Mouse (Mus musculus) urinary bladder, adult 2 months (tissue): Measurements from ENCODE around the gene Pcbp1. TPM values are rescaled to one million over a fixed set of nuclear protein-coding genes. Genes with fewer than 3 reads are reported as not detected.
A peak's percentile ranks its signal among the peaks of the same experiment; 100 is the strongest.
"Not testable (repeated sequence)": the region's sequence is repeated elsewhere in the genome, so short reads cannot be mapped to it uniquely, and the experiment has no call there.

Experiments used
- DNase-seq: peaks from one replicate; pipeline ENCODE4 v3.0.0; 2022; ENCODE audit warnings: low spot score
- polyA plus RNA-seq: library from polyadenylated mRNA; depleted of rRNA; stranded (reverse); fragments of >200 nt; gene quantifications from 2 replicates; pipeline ENCODE4 v1.2.3, GENCODE M21; 2012; rRNA removed

Pcbp1 gene
- polyA plus RNA-seq, 1 experiment, result 153 TPM

- DNase-seq, result no peak
These were observed 31.4 kb downstream of the Pcbp1 start for GRCm38 (mm10) chr6:86494767-86495166.

- no peak for DNase-seq
These were observed 32.5 kb downstream of the Pcbp1 start for GRCm38 (mm10) chr6:86493469-86494263.

GRCm38 (mm10) chr6:86490413-86490812 lies 35.7 kb downstream of the Pcbp1 start:
- DNase-seq, result not testable (repeated sequence)

GRCm38 (mm10) chr6:86489945-86490344 lies 36.2 kb downstream of the Pcbp1 start:
- DNase-seq, result no peak

GRCm38 (mm10) chr6:86488149-86488485 lies 38.0 kb downstream of the Pcbp1 start:
- DNase-seq, result no peak

GRCm38 (mm10) chr6:86487358-86488148 lies 38.6 kb downstream of the Pcbp1 start:
- DNase-seq, result peak; percentile 59

- DNase-seq, result no peak
These were observed 40.0 kb downstream of the Pcbp1 start for GRCm38 (mm10) chr6:86485943-86486640.

GRCm38 (mm10) chr6:86481871-86482270 lies 44.2 kb downstream of the Pcbp1 start:
- no peak for DNase-seq

DNA sequence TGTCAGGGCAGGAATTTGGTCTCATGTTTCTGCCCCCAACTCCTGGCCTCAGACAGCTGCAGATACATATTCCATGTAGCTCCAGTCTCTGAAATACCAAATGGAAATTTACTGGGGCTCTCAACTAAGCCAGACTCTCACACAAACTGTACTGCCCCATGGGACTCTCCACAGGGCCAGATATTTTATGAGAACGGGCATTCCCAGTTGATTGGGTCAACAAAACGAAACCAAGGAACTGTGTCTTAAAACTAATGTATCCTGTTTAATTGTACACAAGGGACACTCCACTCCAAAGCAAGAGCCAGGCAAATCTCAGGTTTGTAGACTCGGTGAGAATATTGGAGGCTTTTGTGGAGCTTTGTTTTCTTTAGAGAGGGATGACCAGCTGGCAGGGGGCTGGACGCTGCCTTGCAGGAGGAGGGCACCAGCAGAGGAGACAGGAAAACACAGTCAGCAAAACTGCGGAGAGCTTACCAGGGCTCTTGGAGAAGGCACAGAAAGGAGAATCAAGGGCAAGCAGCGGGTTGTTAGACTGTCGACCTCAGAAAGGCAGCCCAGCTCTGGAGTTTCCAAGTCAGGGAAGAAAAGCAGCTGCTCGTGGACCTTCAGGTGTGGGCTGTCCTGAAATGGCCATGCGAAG lies 45.8 kb downstream of the Pcbp1 start:
- no peak for DNase-seq

GRCm38 (mm10) chr6:86479816-86480188 lies 46.3 kb downstream of the Pcbp1 start:
- no peak for DNase-seq

DNA sequence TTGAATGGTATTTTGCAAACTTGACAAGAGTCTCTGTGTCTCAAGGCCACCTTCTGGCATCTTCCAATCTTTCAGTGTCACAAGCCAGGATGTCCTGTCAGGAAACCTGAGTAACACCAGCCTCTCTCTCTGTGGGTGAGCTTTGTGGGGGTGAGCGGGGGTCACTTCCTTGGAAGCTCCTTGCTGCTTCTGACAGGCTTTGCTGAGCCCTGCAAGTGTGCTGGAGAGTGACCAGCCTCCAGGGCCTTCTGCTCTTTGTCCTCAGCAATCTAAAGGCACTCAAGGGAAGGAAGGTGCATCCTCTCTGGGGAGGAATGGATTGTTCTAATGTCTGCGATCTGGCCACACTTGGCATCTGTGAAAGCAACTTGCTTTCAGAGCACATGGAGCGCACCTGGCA lies 46.8 kb downstream of the Pcbp1 start:
- no peak for DNase-seq

- DNase-seq, result no peak
These were observed 49.2 kb downstream of the Pcbp1 start for GRCm38 (mm10) chr6:86476931-86477330.

DNA sequence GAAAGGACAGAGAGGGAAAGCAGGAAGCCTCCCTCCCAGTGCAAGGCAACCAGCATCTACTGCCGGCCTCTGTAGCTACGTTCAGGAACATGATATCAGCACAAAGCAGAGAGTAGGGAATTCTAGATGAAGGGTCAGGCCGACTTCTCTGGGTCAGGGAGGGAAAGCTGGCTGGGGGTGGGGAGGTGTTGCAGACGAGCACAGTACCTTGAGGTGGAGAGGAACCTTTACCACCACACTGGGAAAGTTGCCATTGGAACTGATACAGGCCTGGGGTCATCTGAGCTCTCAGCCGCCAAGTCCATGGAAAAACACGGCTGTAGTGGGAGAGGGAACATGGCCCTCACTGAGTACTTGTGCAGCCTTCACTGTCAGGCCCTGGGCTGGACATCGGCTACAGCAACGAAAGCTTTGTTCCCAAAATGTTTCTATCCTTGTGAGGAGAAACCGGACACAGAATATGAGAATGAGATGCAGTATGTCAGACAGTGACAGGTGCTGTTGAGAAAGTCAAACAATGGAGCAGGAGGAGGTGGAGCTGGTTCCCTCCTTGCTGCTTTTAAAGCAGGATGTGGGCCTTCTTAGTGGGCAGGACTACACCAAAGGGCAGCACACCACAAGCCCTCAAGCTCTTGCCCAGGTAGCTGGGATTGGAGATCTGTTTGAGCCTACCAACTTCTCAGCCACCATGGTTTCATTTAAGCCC lies 50.5 kb downstream of the Pcbp1 start:
- DNase-seq, result no peak

DNA sequence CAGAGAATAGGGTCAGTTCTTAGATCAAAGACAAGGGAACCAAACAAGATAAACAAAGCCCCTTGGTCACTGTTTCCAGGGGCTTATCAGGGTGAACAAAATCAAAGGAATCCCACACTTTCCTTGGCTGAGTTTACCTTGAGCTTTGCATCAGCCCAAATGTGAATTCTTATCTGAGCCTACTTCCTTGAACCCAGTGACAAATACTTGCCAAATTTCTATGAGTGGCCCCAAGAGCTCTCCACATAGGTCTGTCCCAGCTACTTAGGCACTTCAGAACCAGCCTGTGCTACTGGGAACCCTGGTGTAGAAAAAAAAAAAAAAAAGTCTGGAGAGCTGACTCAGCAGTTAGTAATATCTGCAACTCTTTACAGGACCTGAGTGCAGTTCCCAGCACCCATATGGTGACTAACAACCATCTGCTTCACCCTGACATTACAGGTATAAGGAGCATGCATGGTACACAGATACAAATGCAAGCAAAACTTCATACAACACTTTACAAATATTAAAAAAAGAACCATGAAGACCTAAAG lies 51.4 kb downstream of the Pcbp1 start:
- DNase-seq, result no peak

Other genes starting within 250 kb of the Pcbp1 start
- 30.8 and 35.3 TPM in 2 replicates for gene Fam136a, start 160.7 kb downstream of the Pcbp1 start, polyA plus RNA-seq
- gene Snrpg, start 155.0 kb downstream of the Pcbp1 start, polyA plus RNA-seq, result 87.2 and 143 TPM in 2 replicates
- 91.2 and 102 TPM in 2 replicates for gene Pcyox1, start 129.2 kb downstream of the Pcbp1 start, polyA plus RNA-seq
- gene Tia1, start 122.1 kb downstream of the Pcbp1 start, polyA plus RNA-seq, result 55.8 and 74.2 TPM in 2 replicates
- 0.28 and 1.0 TPM in 2 replicates for gene Gm44790, start 99.7 kb downstream of the Pcbp1 start, polyA plus RNA-seq
- gene C87436, start 87.9 kb downstream of the Pcbp1 start, polyA plus RNA-seq, result 24.6 and 28.2 TPM in 2 replicates
- gene Asprv1, start 101.8 kb upstream of the Pcbp1 start, polyA plus RNA-seq, result 0.39 and 0.56 TPM in 2 replicates
- 9.0 and 10.1 TPM in 2 replicates for gene Mxd1, start 142.8 kb upstream of the Pcbp1 start, polyA plus RNA-seq
- 60.5 and 65.3 TPM in 2 replicates for gene Snrnp27, start 158.2 kb upstream of the Pcbp1 start, polyA plus RNA-seq
- 16.5 TPM in 2 replicates for gene Gmcl1, start 207.1 kb upstream of the Pcbp1 start, polyA plus RNA-seq